Mouse (Mus musculus): ENCODE results near the gene Vmn1r76.

The Vmn1r76 gene

GRCm38 (mm10) chr7:11938113-11938512, at the start of gene Vmn1r76:
TSS of gene Vmn1r76 (minus strand) at chr7:11938213.
- no peak for DNase-seq (ENCODE audit: low spot score)

DNA sequence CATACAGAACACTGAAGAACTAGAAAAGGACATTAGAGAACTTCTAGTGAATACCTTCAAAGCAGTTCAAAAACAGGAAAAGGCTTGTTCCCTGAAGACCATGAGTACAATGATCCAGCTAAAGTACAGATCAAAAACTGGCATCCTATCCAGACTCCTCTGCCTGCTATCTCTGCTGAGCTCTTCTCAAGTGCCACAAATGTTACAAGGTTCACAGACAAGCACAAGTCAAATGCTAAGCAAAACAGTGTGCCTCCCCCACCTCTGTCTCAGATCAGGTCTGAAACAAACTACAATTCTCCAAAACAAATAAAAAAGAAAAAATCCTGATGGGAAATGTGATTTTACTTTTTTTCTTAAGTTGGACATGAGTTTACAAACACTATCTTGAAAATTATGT, 34.6 kb upstream of the Vmn1r76 start:
- no peak for DNase-seq (ENCODE audit: low spot score)

DNA sequence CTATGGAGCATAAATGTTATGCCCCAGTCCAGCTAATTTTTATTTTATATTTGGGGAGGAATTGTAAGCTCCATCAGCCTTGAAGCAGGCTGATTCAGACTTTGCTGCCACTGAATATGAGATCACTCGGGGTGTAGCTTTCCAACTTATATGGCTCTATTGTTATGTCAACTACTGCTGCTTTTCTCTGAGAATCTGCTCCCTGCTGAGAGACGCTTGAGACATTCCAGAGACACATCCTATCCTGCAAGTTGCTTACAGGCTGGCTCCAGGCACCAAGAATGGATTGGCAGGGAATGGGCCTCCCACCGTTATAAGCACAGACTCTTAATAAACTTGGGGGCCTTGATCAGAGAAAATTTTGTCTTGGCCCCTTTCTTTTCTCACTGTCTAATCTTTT, 10.0 kb upstream of the Vmn1r76 start:
- DNase-seq (ENCODE audit: low spot score) = no peak

DNA sequence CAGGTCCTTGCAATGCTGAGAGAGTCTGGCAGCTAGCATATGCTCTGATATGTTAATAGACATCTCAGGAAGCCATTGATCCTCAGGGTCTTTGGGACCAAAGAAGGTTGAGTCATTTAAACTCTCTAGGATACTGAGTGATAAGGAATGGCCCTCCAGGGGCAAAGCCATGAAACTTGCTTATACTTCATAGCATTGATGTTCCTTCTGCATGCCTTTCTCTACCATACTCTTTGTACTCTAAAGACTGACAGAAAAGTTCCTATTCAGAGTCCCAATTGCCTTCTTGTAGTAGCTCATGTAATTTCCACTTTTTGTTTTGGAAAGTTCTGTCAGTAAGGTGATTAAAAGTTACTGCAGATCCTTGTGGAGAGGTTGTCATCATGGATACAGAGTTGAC, 63.7 kb downstream of the Vmn1r76 start, which contains the start of gene Vmn1r75:
Vmn1r75 (plus strand) TSS at position 301 of the 400 bp plus-strand sequence.
- DNase-seq (ENCODE audit: low spot score) = no peak

Data from MN1 (cell line).